Comparison of ENCODE assay signal across 18 mouse cellular contexts in genomic region chr13:30046061-30046460, GRCm38 (mm10).
DNase-seq lines count a peak whose midpoint lies in the region; ATAC-seq lines count a peak whose summit lies in the region.
"Had no signal": no experiment of that assay in that cellular context is flagged by ENCODE, and none has a peak within 500 bp of the region (broad histone marks: within the 10 kb centered on the region; RNA-seq: fewer than 3 reads in every experiment).

No protein-coding gene starts in this region.

- no peaks in the 10 kb centered on the region for H3K4me1 ChIP-seq in forebrain, embryonic 13.5 days
- H3K4me1 ChIP-seq in forebrain, embryonic 12.5 days: no peaks in the 10 kb centered on the region
- H3K4me1 ChIP-seq in midbrain, embryonic 15.5 days: no peaks in the 10 kb centered on the region
- H3K4me1 ChIP-seq: limb, embryonic 12.5 days; liver, embryonic 13.5 days; stomach, embryonic 15.5 days had no signal

- H3K36me3 ChIP-seq in forebrain, embryonic 13.5 days (ENCODE audit: poor library complexity, severe bottlenecking): no peaks in the 10 kb centered on the region
- H3K36me3 ChIP-seq in forebrain, embryonic 12.5 days (replicated peaks): no peaks in the 10 kb centered on the region
- no peaks in the 10 kb centered on the region for H3K36me3 ChIP-seq in midbrain, embryonic 15.5 days (replicated peaks)
- H3K36me3 ChIP-seq: G1E; limb, embryonic 12.5 days; liver, embryonic 13.5 days; lung, embryonic 15.5 days; stomach, embryonic 15.5 days had no signal

- DNase-seq in layer of hippocampus, adult 9-11 months: peak; percentile 27
- DNase-seq in layer of hippocampus, postnatal 10 days (ENCODE audit: low spot score in 2 of 2): no peak
- peak; percentile 31 for DNase-seq in brain, adult 2 months (ENCODE audit: low read depth, low spot score)
- no peak for DNase-seq in spleen, adult 18-20 months
- DNase-seq: cerebellum, adult 11-12 months; heart, postnatal 4 days; liver, embryonic 13.5 days had no signal

- H3K9me3 ChIP-seq in forebrain, embryonic 13.5 days (replicated peaks): no peaks in the 10 kb centered on the region
- no peaks in the 10 kb centered on the region for H3K9me3 ChIP-seq in forebrain, embryonic 12.5 days
- H3K9me3 ChIP-seq in midbrain, embryonic 15.5 days: no peaks in the 10 kb centered on the region
- H3K9me3 ChIP-seq: G1E; limb, embryonic 12.5 days; liver, embryonic 13.5 days; lung, embryonic 15.5 days; stomach, embryonic 15.5 days had no signal

- H3K4me2 ChIP-seq in forebrain, embryonic 13.5 days: no peak overlapping the region
- no peak overlapping the region for H3K4me2 ChIP-seq in forebrain, embryonic 12.5 days
- 0 out of 2 replicates have a peak overlapping the region, but pooled peaks have one; percentile 14 for H3K4me2 ChIP-seq in midbrain, embryonic 15.5 days
- H3K4me2 ChIP-seq: limb, embryonic 12.5 days; liver, embryonic 13.5 days; lung, embryonic 15.5 days; stomach, embryonic 15.5 days had no signal

- ATAC-seq in forebrain, embryonic 13.5 days: peak; percentile 71
- no peak for ATAC-seq in forebrain, embryonic 12.5 days (ENCODE audit: low FRiP score)
- peak; percentile 91 for ATAC-seq in midbrain, embryonic 15.5 days (replicated peaks)
- ATAC-seq in erythroblast, adult 5-6 weeks (replicated peaks; ENCODE audit: low FRiP score, poor library complexity, severe bottlenecking): no peak
- ATAC-seq: CD4-positive, CD25-positive, alpha-beta regulatory T cell, adult 4 months; intestine, postnatal 0 days had no signal

- no peaks in the 10 kb centered on the region for H3K27me3 ChIP-seq in forebrain, embryonic 13.5 days
- H3K27me3 ChIP-seq in forebrain, embryonic 12.5 days: no peaks in the 10 kb centered on the region
- H3K27me3 ChIP-seq in midbrain, embryonic 15.5 days (replicated peaks): no peaks in the 10 kb centered on the region
- H3K27me3 ChIP-seq: limb, embryonic 12.5 days; liver, embryonic 13.5 days; lung, embryonic 15.5 days; stomach, embryonic 15.5 days had no signal

- no peak overlapping the region for H3K27ac ChIP-seq in forebrain, embryonic 13.5 days
- no peak overlapping the region for H3K27ac ChIP-seq in forebrain, embryonic 12.5 days
- H3K27ac ChIP-seq in midbrain, embryonic 15.5 days: no peak overlapping the region
- H3K27ac ChIP-seq: left cerebral cortex, adult 2 months; limb, embryonic 12.5 days; liver, embryonic 13.5 days; lung, embryonic 15.5 days; stomach, embryonic 15.5 days had no signal

- no peak overlapping the region for H3K4me3 ChIP-seq in forebrain, embryonic 13.5 days
- no peak overlapping the region for H3K4me3 ChIP-seq in forebrain, embryonic 12.5 days (replicated peaks)
- no peak overlapping the region for H3K4me3 ChIP-seq in midbrain, embryonic 15.5 days
- H3K4me3 ChIP-seq: left cerebral cortex, adult 2 months; limb, embryonic 12.5 days; liver, embryonic 13.5 days; lung, embryonic 15.5 days; stomach, embryonic 15.5 days had no signal

- H3K9ac ChIP-seq in forebrain, embryonic 13.5 days: no peak overlapping the region
- H3K9ac ChIP-seq in forebrain, embryonic 12.5 days: no peak overlapping the region
- H3K9ac ChIP-seq in midbrain, embryonic 15.5 days: no peak overlapping the region
- H3K9ac ChIP-seq: limb, embryonic 12.5 days; liver, embryonic 13.5 days; lung, embryonic 15.5 days; stomach, embryonic 15.5 days had no signal

- WGBS in forebrain, embryonic 13.5 days: 56% methylated on average over 15 of the region's 15 CpGs
- WGBS in forebrain, embryonic 12.5 days: 63% methylated on average over 15 of the region's 15 CpGs
- 68% methylated on average over 15 of the region's 15 CpGs for WGBS in midbrain, embryonic 15.5 days

Comparison
In these comparisons a context has a peak if more than half of its experiments do, and no peak if none do; other contexts are left out.
1. ATAC-seq: peak in forebrain, embryonic 13.5 days (single experiment) and midbrain, embryonic 15.5 days (single experiment); none in forebrain, embryonic 12.5 days (single experiment) and erythroblast, adult 5-6 weeks (single experiment).
2. DNase-seq: peak in layer of hippocampus, adult 9-11 months (single experiment) and brain, adult 2 months (single experiment); none in layer of hippocampus, postnatal 10 days (0 of 2) and spleen, adult 18-20 months (0 of 2).